Mouse (Mus musculus) myocyte (in vitro differentiated cells): ENCODE data around the gene Dars2. TPM values are rescaled to one million over a fixed set of nuclear protein-coding genes. Genes with fewer than 3 reads are reported as not detected.

Experiments
- H3K27me3 ChIP-seq: one replicate; pipeline ENCODE4 v1.6.1; 2011; ENCODE audit not compliant: control insufficient read depth, insufficient read depth, insufficient read length
- H3K36me3 ChIP-seq: one replicate; pipeline ENCODE4 v1.6.1; 2011; ENCODE audit not compliant: control insufficient read depth, insufficient read depth
- H3K4me2 ChIP-seq: one replicate; pipeline ENCODE4 v1.6.1; 2011; ENCODE audit warnings: low read depth, control low read depth
- H3K4me3 ChIP-seq: one replicate; pipeline ENCODE4 v1.5.1; 2011; ENCODE audit warnings: mild to moderate bottlenecking, control low read depth, moderate library complexity
- H3K79me2 ChIP-seq: one replicate; pipeline ENCODE4 v1.6.1; 2011; ENCODE audit not compliant: control insufficient read depth, insufficient read depth
- H3ac ChIP-seq: one replicate; pipeline ENCODE4 v1.6.1; 2011; ENCODE audit not compliant: control insufficient read depth, insufficient read length
- CEBPB ChIP-seq: IDR thresholded peaks from 2 replicates; pipeline ENCODE4 v1.6.1; 2011; ENCODE audit warnings: mild to moderate bottlenecking, moderate library complexity; ENCODE audit not compliant: poor library complexity, insufficient read depth, severe bottlenecking
- E2F4 ChIP-seq: IDR thresholded peaks from one replicate; pipeline ENCODE4 v1.6.1; 2011; ENCODE audit warnings: mild to moderate bottlenecking, control low read depth, moderate library complexity; ENCODE audit not compliant: insufficient read depth
- MAX ChIP-seq: IDR thresholded peaks from one replicate; pipeline ENCODE4 v1.6.1; 2011; ENCODE audit warnings: low read depth, mild to moderate bottlenecking, control low read depth
- MYOD1 ChIP-seq, 3 experiments: IDR thresholded peaks; one replicate each; pipeline ENCODE4 v1.6.1; 2011; ENCODE audit warnings: control low read depth in 2 of 3, low read depth in 2 of 3, mild to moderate bottlenecking in 2 of 3, moderate library complexity in 1 of 3; ENCODE audit not compliant: insufficient read length in 2 of 3, control insufficient read depth in 1 of 3
- MYOG ChIP-seq, 3 experiments: IDR thresholded peaks; one replicate each; pipeline ENCODE4 v1.6.1; 2011; ENCODE audit warnings: control low read depth in 2 of 3, low read depth in 2 of 3, mild to moderate bottlenecking in 2 of 3; ENCODE audit not compliant: insufficient read length in 2 of 3, control insufficient read depth in 1 of 3, insufficient read depth in 1 of 3
- POLR2A ChIP-seq: IDR thresholded peaks from one replicate; pipeline ENCODE4 v1.6.1; 2011; ENCODE audit warnings: low read depth, mild to moderate bottlenecking, control low read depth, moderate library complexity; ENCODE audit not compliant: insufficient read length
- POLR2AphosphoS2 ChIP-seq: IDR thresholded peaks from one replicate; pipeline ENCODE4 v1.6.1; 2011; ENCODE audit warnings: low read depth, control low read depth; ENCODE audit not compliant: insufficient read length
- REST ChIP-seq: IDR thresholded peaks from one replicate; pipeline ENCODE4 v1.6.1; 2011; ENCODE audit warnings: mild to moderate bottlenecking, control low read depth, moderate library complexity; ENCODE audit not compliant: insufficient read depth, insufficient read length
- SRF ChIP-seq: IDR thresholded peaks from one replicate; pipeline ENCODE4 v1.6.1; 2011; ENCODE audit warnings: low read depth; ENCODE audit not compliant: control insufficient read depth, insufficient read length
- TCF12 ChIP-seq: IDR thresholded peaks from one replicate; pipeline ENCODE4 v1.6.1; 2011; ENCODE audit warnings: mild to moderate bottlenecking, control low read depth; ENCODE audit not compliant: poor library complexity, insufficient read depth, severe bottlenecking
- TCF3 ChIP-seq: IDR thresholded peaks from one replicate; pipeline ENCODE4 v1.6.1; 2011; ENCODE audit warnings: low read depth, control low read depth; ENCODE audit not compliant: insufficient read length
- USF1 ChIP-seq: IDR thresholded peaks from one replicate; pipeline ENCODE4 v1.6.1; 2011; ENCODE audit warnings: low read depth, mild to moderate bottlenecking, control low read depth, moderate library complexity
- polyA plus RNA-seq: library from polyadenylated mRNA; unstranded; fragments of >200 nt; fragmentation: generic; extraction: Trizol; gene quantifications from one replicate; pipeline ENCODE4 v1.2.1, GENCODE M21; 2012; ENCODE audit warnings: missing spikeins

Gene Dars2
- polyA plus RNA-seq = 18.1 TPM

DNA sequence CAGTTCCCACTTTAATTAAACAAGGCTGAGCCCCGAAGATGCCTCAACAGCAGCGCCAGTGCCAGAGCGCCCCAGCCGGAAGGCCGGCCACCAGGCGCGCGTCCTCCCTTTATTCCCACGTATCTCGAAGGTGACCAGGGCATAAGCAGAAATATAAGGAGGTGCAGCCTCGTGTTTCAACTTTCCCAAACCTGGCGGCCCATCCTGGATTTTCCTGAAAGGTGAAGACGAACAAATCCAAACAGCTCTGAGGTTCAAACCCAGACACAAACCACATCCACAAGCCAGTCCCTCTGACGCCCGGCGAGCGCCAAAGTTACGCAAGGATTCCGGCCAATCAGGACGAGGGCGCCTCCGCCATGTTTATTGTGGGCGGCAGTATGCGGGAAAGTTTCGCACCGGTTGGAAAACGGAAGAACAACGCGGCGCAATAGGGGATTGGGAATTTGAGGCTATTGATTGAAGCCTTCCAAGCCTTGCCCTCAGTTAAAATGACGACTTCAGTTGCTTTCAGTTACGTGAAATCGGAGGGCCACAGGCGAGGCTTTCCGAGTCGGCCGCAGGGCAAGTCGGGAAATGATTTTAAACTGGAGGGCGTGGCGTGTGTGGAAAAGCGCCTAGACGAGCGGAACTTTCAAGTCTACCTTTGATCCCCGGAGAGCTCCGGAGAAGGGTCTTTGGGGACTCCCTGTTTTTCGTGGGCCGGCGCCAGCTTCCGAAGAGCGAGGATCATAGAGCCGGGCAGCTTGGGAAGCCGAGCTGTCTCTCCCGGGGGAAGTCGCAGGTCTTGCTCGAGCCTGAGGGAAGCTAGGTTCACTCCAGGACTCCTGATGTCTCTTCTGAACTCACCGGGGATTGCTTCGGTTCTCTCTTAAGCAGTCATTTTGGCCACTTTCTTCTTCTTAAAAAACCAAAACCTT lies at the start of gene Dars2, which contains the start of gene Cenpl:
Dars2 (minus strand) TSS at position 307 of the 920 bp plus-strand sequence.
Cenpl (plus strand) TSS at position 362 of the 920 bp plus-strand sequence.
- Histone ChIP-seq H3K4me2 (peak within 1 kb of the TSS; percentile 99), H3K36me3 (no peaks in the 10 kb centered on the region), H3K79me2 (peaks cover 39% of the 10 kb centered on the region), H3K4me3 (peak within 1 kb of the TSS; percentile 74), H3ac (peak within 1 kb of the TSS; percentile 12), H3K27me3 (no peaks in the 10 kb centered on the region)
- TF ChIP-seq MYOG (IDR thresholded peaks at IDR 0.05; ENCODE audit: control insufficient read depth in 1 of 3, insufficient read depth in 1 of 3, insufficient read length in 2 of 3, low read depth in 2 of 3) = no peak
- TF ChIP-seq SRF = peak; percentile 72
- TF ChIP-seq USF1 = no peak
- TF ChIP-seq TCF3 = no peak
- no peak for TF ChIP-seq MYOD1 (IDR thresholded peaks at IDR 0.05; ENCODE audit: control insufficient read depth in 1 of 3, insufficient read length in 2 of 3, low read depth in 2 of 3)
- peak; percentile 36 for TF ChIP-seq POLR2A
- peak; percentile 44 for TF ChIP-seq POLR2AphosphoS2
- no peak for TF ChIP-seq MAX
- TF ChIP-seq CEBPB = peak; percentile 81
- TF ChIP-seq REST = no peak
- peak; percentile 82 for TF ChIP-seq E2F4
- no peak for TF ChIP-seq TCF12

DNA sequence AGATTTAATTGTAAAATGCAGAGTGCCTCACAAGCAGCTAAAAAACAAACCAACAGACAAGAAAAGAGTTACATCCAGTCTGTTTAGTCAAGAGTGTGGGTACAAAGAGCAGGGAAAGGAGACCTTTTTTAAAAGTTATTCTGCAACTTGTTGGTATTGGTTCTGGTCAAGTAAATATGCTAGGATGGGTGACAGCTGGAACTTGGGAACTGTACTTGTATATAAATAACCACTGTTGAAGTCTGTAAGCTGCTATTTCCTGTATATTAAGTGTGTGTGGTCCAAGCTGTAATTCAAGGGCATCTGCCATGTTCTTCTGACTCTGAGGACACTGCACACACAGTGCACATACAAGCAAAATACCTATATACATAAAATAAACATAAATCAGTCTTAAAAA lies 44.1 kb upstream of the Dars2 start:
- TF ChIP-seq POLR2A (no peak), MYOG (IDR thresholded peaks at IDR 0.05; ENCODE audit: control insufficient read depth in 1 of 3, insufficient read depth in 1 of 3, insufficient read length in 2 of 3, low read depth in 2 of 3) (peak in 1 of 3 experiments; percentile 42)
- Histone ChIP-seq H3K79me2 (no peaks in the 10 kb centered on the region), H3K4me2 (peak overlapping the region; percentile 8), H3K27me3 (no peaks in the 10 kb centered on the region), H3K36me3 (no peaks in the 10 kb centered on the region), H3ac (no peak overlapping the region), H3K4me3 (no peak overlapping the region)

- no peak for TF ChIP-seq SRF
- Histone ChIP-seq H3K27me3 (no peaks in the 10 kb centered on the region), H3K36me3 (peaks cover 27% of the 10 kb centered on the region), H3K79me2 (no peaks in the 10 kb centered on the region), H3ac (no peak overlapping the region), H3K4me3 (no peak overlapping the region), H3K4me2 (no peak overlapping the region)
Observed at GRCm38 (mm10) chr1:161109216-161109615, 38.8 kb upstream of the Dars2 start.

DNA sequence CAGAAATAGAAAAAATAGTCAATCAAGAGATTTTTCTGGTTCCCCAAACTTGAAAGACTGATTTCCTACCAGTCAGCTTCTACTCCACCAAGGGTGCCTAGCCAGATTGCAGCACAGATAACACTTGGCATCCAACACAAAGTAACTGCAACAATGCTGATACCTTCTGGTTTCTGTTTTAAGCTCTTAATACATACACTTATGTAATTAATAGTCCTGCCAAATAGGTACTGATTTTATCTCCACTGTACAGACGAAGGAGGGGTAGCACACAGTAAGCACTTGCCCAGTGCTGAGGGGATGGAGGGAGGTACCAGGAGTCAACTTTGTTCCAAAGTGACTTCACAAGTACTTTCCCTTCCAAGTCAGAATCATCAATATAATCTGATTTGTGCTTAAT lies 33.4 kb upstream of the Dars2 start:
- TF ChIP-seq CEBPB (no peak), MYOG (IDR thresholded peaks at IDR 0.05; ENCODE audit: control insufficient read depth in 1 of 3, insufficient read depth in 1 of 3, insufficient read length in 2 of 3, low read depth in 2 of 3) (no peak), E2F4 (no peak), POLR2A (no peak)
- Histone ChIP-seq H3K79me2 (no peaks in the 10 kb centered on the region), H3ac (no peak overlapping the region), H3K27me3 (no peaks in the 10 kb centered on the region), H3K36me3 (peaks cover 42% of the 10 kb centered on the region), H3K4me3 (no peak overlapping the region), H3K4me2 (no peak overlapping the region)

- no peak overlapping the region for H3ac ChIP-seq
- peaks cover 22% of the 10 kb centered on the region for H3K36me3 ChIP-seq
- H3K79me2 ChIP-seq = no peaks in the 10 kb centered on the region
- no peak for TF ChIP-seq SRF
- no peak for TF ChIP-seq MAX
- TF ChIP-seq E2F4 = no peak
- TF ChIP-seq POLR2A = no peak
- TF ChIP-seq CEBPB = no peak
- TF ChIP-seq TCF12 = no peak
- no peaks in the 10 kb centered on the region for H3K27me3 ChIP-seq
- H3K4me3 ChIP-seq = no peak overlapping the region
- H3K4me2 ChIP-seq = no peak overlapping the region
Observed at GRCm38 (mm10) chr1:161099721-161100405, 29.4 kb upstream of the Dars2 start.
